22 mouse cellular contexts compared by ENCODE assay signal in the genomic region with DNA sequence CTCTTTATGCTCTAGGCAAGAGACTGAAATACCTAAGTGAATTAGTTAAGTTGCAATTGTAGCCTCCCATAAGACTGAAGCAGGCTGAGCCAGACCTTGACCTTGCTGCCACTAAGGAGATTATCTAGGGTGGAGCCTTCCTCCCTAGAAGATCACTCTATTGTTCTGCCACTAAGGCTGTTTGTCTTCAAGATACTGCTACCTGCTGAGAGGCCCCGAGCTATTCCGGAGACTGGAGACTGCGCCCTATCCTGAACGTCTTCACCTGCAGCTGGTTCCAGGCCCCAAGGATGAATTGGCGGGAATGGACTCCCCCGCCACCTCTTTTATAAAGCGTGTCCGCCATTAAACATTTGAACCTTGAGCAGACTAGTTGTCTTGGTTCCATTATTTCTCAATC.
"Had no signal": no experiment of that assay in that cellular context is flagged by ENCODE, and none has a peak within 500 bp of the region (broad histone marks: within the 10 kb centered on the region; RNA-seq: fewer than 3 reads in every experiment).

No protein-coding gene starts in this region.

- H3K36me3 ChIP-seq: lung, embryonic 15.5 days; midbrain, embryonic 10.5 days; midbrain, embryonic 12.5 days; neural tube, embryonic 13.5 days; neural tube, embryonic 15.5 days had no signal

- H3K27me3 ChIP-seq: lung, embryonic 15.5 days; midbrain, embryonic 12.5 days; neural tube, embryonic 13.5 days; neural tube, embryonic 15.5 days had no signal

- H3K4me3 ChIP-seq: lung, embryonic 15.5 days; midbrain, embryonic 10.5 days; midbrain, embryonic 12.5 days; myocyte; neural tube, embryonic 13.5 days; neural tube, embryonic 15.5 days had no signal

- H3K27ac ChIP-seq: lung, embryonic 15.5 days; macrophage; midbrain, embryonic 10.5 days; midbrain, embryonic 12.5 days; neural tube, embryonic 13.5 days; neural tube, embryonic 15.5 days had no signal

- H3K4me1 ChIP-seq: lung, embryonic 15.5 days; midbrain, embryonic 12.5 days; neural tube, embryonic 13.5 days; neural tube, embryonic 15.5 days had no signal

- H3K9ac ChIP-seq: liver, postnatal 0 days; lung, embryonic 15.5 days; midbrain, embryonic 12.5 days; neural tube, embryonic 13.5 days; neural tube, embryonic 15.5 days had no signal

- DNase-seq: liver, postnatal 0 days; lung, adult 2 months; lung, postnatal 14 days; lung, postnatal 36 days; midbrain, embryonic 14.5 days; retina, postnatal 1 day; right cerebral cortex, adult 18-20 months; right cerebral cortex, postnatal 25 days; right cerebral cortex, postnatal 4 days; spleen, adult 18-20 months; thymus, adult 18-20 months; thymus, postnatal 14 days; thymus, postnatal 4 days had no signal

- H3K9me3 ChIP-seq: lung, embryonic 15.5 days; midbrain, embryonic 10.5 days; midbrain, embryonic 12.5 days; neural tube, embryonic 13.5 days; neural tube, embryonic 15.5 days had no signal

- ATAC-seq: liver, postnatal 0 days; lung, postnatal 0 days; midbrain, embryonic 16.5 days had no signal
